Mouse (Mus musculus): ENCODE measurements around the gene Ubn1. TPM values are rescaled to one million over a fixed set of nuclear protein-coding genes. Genes with fewer than 3 reads are reported as not detected.

The Ubn1 gene
- total and polyA plus RNA-seq, 2 experiments, result 11.5 to 15.6 TPM

DNA sequence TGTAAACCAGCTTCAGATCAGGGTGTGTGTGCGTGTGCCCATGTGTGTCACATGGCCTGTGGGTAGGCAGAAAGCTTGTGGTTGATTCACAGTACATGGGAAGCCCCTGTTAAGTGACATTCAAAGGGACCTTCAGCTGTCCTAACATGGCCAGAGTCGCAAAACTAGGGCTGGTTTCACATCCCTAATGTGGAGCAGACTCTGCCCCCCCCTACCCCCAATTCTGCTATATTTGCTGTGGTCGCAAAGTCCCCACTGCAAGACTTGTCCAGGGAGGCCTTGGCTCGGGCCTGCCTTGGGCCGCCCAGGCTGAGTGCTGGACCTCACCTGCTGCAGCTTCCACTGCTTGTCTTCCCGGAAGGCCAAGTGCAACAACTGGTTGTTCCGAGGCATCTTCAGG lies 38.6 kb upstream of the Ubn1 start:
- Histone ChIP-seq H3K79me2 (ENCODE audit: control insufficient read depth, insufficient read depth, low read length) (no peaks in the 10 kb centered on the region), H3K4me3 (ENCODE audit: insufficient read depth, low read depth, low read length) (no peak overlapping the region), H3K36me3 (ENCODE audit: control insufficient read depth, insufficient read depth, low read length) (peaks cover 6% of the 10 kb centered on the region), H3K27me3 (ENCODE audit: control insufficient read depth, insufficient read depth, low read length) (no peaks in the 10 kb centered on the region), H3K4me1 (ENCODE audit: control insufficient read depth, insufficient read depth, low read length) (peaks cover 9% of the 10 kb centered on the region), H3K27ac (replicated peaks; ENCODE audit: insufficient read depth, low read depth, low read length) (no peak overlapping the region), H3K9ac (ENCODE audit: low read depth, low read length) (no peak overlapping the region)
- 85% methylated on average over 7 of the region's 7 CpGs for WGBS
- TF ChIP-seq CTCF (IDR thresholded peaks at IDR 0.05; ENCODE audit: low read depth, low read length), result no peak
- no peak for DNase-seq (ENCODE audit: extremely low read depth, low read depth, low spot score)

DNA sequence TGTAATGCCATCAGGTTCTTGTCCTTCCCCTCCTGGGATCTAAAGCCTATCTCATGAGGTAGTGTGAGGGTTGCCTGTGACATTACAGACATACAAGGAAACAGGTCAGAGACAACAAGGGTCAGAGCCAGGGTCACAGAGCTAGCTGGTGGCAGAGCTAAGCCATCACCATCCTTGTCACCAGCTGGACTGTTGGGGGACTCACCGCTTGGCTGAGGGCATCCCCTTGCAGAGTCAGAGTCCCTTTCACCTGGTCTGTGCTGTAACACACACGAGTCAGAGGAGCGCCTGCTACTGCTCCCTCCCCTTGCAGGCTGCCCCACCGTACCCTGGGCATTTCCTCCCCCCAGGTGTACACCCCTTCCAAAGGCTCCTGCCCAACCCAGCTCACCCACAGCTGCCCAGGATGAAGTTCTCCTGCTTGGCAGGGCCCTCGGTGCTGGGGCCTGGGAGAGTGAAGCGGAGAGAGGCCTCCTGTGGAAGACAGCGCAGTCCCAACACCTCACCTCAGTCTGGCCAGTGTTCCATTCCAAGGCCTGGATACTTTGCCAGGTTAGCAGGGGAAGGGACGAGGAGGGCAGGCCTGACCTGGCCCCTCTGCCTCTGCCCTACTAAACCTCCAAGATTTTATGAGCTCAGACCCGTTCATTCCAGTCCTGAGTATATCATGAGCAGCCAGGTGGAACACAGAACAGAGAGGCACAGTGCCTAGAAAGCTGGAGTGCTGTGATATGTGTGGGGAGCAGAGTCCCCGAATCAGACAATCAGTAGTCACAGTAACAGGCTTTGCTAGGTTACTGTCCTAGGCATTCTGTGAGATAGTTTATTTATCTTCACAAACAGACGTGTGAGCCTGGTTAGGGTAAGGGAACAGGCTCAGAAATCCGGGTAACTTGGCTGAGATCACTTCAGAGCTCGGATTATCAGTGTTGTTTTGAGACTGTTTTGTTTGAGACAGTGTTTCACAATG lies 37.5 kb upstream of the Ubn1 start:
- no peaks in the 10 kb centered on the region for H3K27me3 ChIP-seq (ENCODE audit: control insufficient read depth, insufficient read depth, low read length)
- DNase-seq (ENCODE audit: extremely low read depth, low read depth, low spot score), result no peak
- TF ChIP-seq POLR2A (IDR thresholded peaks at IDR 0.05; ENCODE audit: extremely low read depth, insufficient read depth, low read length), result no peak
- no peak for TF ChIP-seq CTCF (IDR thresholded peaks at IDR 0.05; ENCODE audit: low read depth, low read length)
- 33% methylated on average over 13 of the region's 13 CpGs for WGBS
- H3K4me3 ChIP-seq (ENCODE audit: insufficient read depth, low read depth, low read length), result peak overlapping the region; percentile 77; the same call in 1 of the 2 replicates
- no peaks in the 10 kb centered on the region for H3K79me2 ChIP-seq (ENCODE audit: control insufficient read depth, insufficient read depth, low read length)
- peak overlapping the region; percentile 77 for H3K9ac ChIP-seq (ENCODE audit: low read depth, low read length)
- H3K27ac ChIP-seq (replicated peaks; ENCODE audit: insufficient read depth, low read depth, low read length), result no peak overlapping the region; the same call in 1 of the 2 replicates
- H3K4me1 ChIP-seq (ENCODE audit: control insufficient read depth, insufficient read depth, low read length), result peaks cover 9% of the 10 kb centered on the region
- H3K36me3 ChIP-seq (ENCODE audit: control insufficient read depth, insufficient read depth, low read length), result peaks cover 15% of the 10 kb centered on the region

DNA sequence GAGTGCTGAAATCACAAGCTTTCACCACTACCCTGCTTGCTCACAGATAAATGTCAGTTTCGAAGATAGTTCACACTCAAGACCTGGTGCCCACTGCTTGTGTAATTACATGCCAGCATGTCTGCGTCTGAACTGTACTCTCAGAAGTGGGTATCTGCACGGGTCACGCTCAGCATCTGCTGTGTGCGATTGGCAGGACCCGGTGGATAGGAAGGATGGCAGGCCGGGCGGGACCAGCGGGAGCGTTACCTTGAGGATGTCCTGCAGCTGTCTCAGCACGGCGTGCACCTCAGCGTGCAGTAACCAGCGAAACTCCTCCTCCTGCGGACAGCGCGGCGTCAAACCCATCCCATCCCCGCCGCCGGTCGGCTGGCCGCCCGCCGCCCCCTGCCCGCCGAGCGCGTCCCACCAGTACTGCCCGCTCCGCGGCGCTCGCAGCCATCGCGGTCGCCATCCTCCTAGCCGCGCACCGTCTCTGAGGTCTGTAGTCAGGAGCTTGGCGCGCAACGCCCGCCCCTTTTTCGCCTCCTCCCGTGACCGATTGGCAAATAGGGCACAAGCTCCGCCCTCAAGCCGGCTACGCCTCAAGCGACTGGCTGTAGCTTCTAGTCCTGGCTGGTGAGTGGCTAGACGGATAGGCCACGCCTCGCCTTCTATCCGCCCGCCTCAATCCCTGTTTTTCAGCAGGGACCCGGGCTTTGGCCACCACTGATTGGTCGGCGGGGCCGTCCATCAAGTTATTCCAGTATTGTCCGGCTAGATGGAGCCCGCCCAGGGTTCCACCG lies 36.6 kb upstream of the Ubn1 start, which contains the start of gene Rogdi:
TSS of gene Rogdi (minus strand) at position 500 of the 785 bp plus-strand sequence.
- TF ChIP-seq POLR2A (IDR thresholded peaks at IDR 0.05; ENCODE audit: extremely low read depth, insufficient read depth, low read length), result peak; percentile 77
- peak; percentile 29; the same call in 1 of the 2 replicates for TF ChIP-seq CTCF (IDR thresholded peaks at IDR 0.05; ENCODE audit: low read depth, low read length)
- peaks cover 23% of the 10 kb centered on the region for H3K36me3 ChIP-seq (ENCODE audit: control insufficient read depth, insufficient read depth, low read length)
- peak; percentile 95 for DNase-seq (ENCODE audit: extremely low read depth, low read depth, low spot score)

DNA sequence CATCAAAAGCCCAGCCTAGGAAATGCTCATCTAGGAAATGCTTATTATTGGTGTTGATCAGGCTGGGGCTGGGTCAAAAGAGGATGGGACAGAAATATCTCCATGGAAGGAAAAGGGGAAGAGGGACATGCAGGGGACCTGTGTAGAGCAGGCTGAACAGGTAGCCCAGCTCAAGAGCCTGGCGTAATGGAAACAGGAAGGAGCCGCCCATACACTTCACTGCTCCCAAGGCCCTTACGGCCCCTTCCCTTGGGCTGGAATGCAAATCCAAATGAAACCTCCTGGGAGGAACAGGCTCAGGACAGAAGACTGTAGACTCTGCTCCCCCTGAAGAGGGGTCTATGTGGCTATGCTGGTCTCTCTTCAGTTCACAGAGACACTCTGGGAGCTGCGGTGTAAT lies 35.3 kb upstream of the Ubn1 start:
- TF ChIP-seq POLR2A (IDR thresholded peaks at IDR 0.05; ENCODE audit: extremely low read depth, insufficient read depth, low read length), result no peak
- TF ChIP-seq CTCF (IDR thresholded peaks at IDR 0.05; ENCODE audit: low read depth, low read length), result no peak
- WGBS, result 88% methylated on average over 4 of the region's 4 CpGs

More for the DNA sequence above, 36.6 kb upstream of the Ubn1 start, which contains the start of gene Rogdi:
- Histone ChIP-seq H3K27ac (replicated peaks; ENCODE audit: insufficient read depth, low read depth, low read length) (peak within 1 kb of the TSS; percentile 0; the same call in 1 of the 2 replicates), H3K27me3 (ENCODE audit: control insufficient read depth, insufficient read depth, low read length) (no peaks in the 10 kb centered on the region), H3K4me1 (ENCODE audit: control insufficient read depth, insufficient read depth, low read length) (peaks cover 9% of the 10 kb centered on the region), H3K4me3 (ENCODE audit: insufficient read depth, low read depth, low read length) (peak within 1 kb of the TSS; percentile 77), H3K79me2 (ENCODE audit: control insufficient read depth, insufficient read depth, low read length) (no peaks in the 10 kb centered on the region), H3K9ac (ENCODE audit: low read depth, low read length) (peak within 1 kb of the TSS; percentile 77)
- WGBS, result under 1% methylated on average over 62 of the region's 63 CpGs

DNA sequence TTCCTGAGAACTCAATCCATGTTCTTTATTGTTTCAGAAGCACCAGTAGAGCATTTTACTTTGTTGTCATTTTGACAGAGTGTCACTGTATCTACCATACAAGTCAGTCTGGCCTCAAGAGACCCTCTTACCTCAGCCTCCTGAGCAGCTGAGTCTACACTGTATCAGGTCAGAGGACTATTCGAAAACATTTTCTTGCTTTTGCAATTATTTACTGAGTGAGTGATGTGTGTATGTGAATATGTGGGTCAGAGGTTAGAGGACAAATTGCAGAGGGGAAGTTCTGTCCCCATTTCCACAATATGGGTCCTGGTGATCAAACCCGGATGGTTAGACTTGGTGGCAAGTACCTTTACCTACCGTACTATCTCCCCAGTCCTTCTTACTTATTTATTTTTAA lies 25.8 kb upstream of the Ubn1 start:
- no peak overlapping the region for H3K9ac ChIP-seq (ENCODE audit: low read depth, low read length)
- 33% methylated on average over 3 of the region's 3 CpGs for WGBS
- DNase-seq (ENCODE audit: extremely low read depth, low read depth, low spot score), result peak; percentile 73
- no peaks in the 10 kb centered on the region for H3K4me1 ChIP-seq (ENCODE audit: control insufficient read depth, insufficient read depth, low read length)
- TF ChIP-seq POLR2A (IDR thresholded peaks at IDR 0.05; ENCODE audit: extremely low read depth, insufficient read depth, low read length) (no peak), CTCF (IDR thresholded peaks at IDR 0.05; ENCODE audit: low read depth, low read length) (no peak)
- peaks cover 87% of the 10 kb centered on the region for H3K36me3 ChIP-seq (ENCODE audit: control insufficient read depth, insufficient read depth, low read length)
- no peaks in the 10 kb centered on the region for H3K79me2 ChIP-seq (ENCODE audit: control insufficient read depth, insufficient read depth, low read length)
- H3K27me3 ChIP-seq (ENCODE audit: control insufficient read depth, insufficient read depth, low read length), result no peaks in the 10 kb centered on the region
- 0 out of 2 replicates have a peak overlapping the region, but pooled peaks have one; percentile 1 for H3K27ac ChIP-seq (replicated peaks; ENCODE audit: insufficient read depth, low read depth, low read length)
- no peak overlapping the region for H3K4me3 ChIP-seq (ENCODE audit: insufficient read depth, low read depth, low read length)

More for the DNA sequence above, 35.3 kb upstream of the Ubn1 start:
- Histone ChIP-seq H3K4me1 (ENCODE audit: control insufficient read depth, insufficient read depth, low read length) (peaks cover 9% of the 10 kb centered on the region), H3K9ac (ENCODE audit: low read depth, low read length) (no peak overlapping the region), H3K27me3 (ENCODE audit: control insufficient read depth, insufficient read depth, low read length) (no peaks in the 10 kb centered on the region), H3K79me2 (ENCODE audit: control insufficient read depth, insufficient read depth, low read length) (no peaks in the 10 kb centered on the region), H3K4me3 (ENCODE audit: insufficient read depth, low read depth, low read length) (no peak overlapping the region), H3K36me3 (ENCODE audit: control insufficient read depth, insufficient read depth, low read length) (peaks cover 37% of the 10 kb centered on the region), H3K27ac (replicated peaks; ENCODE audit: insufficient read depth, low read depth, low read length) (no peak overlapping the region)
- no peak for DNase-seq (ENCODE audit: extremely low read depth, low read depth, low spot score)
